Mouse (Mus musculus) embryo, embryonic 10 days (tissue): ENCODE measurements around the gene Coa7.

Source experiments
- DNase-seq: peaks from one replicate; pipeline ENCODE4 v3.0.0-alpha.2; 2015; ENCODE audit warnings: low spot score

Coa7 gene

GRCm38 (mm10) chr4:108327730-108328484, at the start of gene Coa7:
Gene Coa7 (plus strand): TSS chr4:108328140.
- peak; percentile 99 for DNase-seq

- peak; percentile 46 for DNase-seq
These were observed 27.7 kb upstream of the Coa7 start for GRCm38 (mm10) chr4:108300266-108300665.

GRCm38 (mm10) chr4:108300670-108301373, 27.1 kb upstream of the Coa7 start, which contains the start of gene Zyg11b:
Gene Zyg11b (minus strand): TSS chr4:108301096.
- peak; percentile 94 for DNase-seq

GRCm38 (mm10) chr4:108302296-108302890, 25.5 kb upstream of the Coa7 start:
- no peak for DNase-seq

- DNase-seq = no peak
These were observed 17.2 kb upstream of the Coa7 start for GRCm38 (mm10) chr4:108310706-108311105.

GRCm38 (mm10) chr4:108314041-108314440, 13.9 kb upstream of the Coa7 start:
- no peak for DNase-seq

- no peak for DNase-seq
These were observed 10.0 kb upstream of the Coa7 start for GRCm38 (mm10) chr4:108317656-108318605.

GRCm38 (mm10) chr4:108318649-108319615, 9.0 kb upstream of the Coa7 start:
- DNase-seq = no peak

GRCm38 (mm10) chr4:108319747-108320146, 8.2 kb upstream of the Coa7 start:
- DNase-seq = no peak

- no peak for DNase-seq
These were observed 7.1 kb upstream of the Coa7 start for GRCm38 (mm10) chr4:108320627-108321380.

GRCm38 (mm10) chr4:108323588-108323987, 4.4 kb upstream of the Coa7 start:
- no peak for DNase-seq

GRCm38 (mm10) chr4:108327071-108327579, 815 bp upstream of the Coa7 start:
- DNase-seq = peak; percentile 53

- DNase-seq = no peak
These were observed 1.9 kb downstream of the Coa7 start for GRCm38 (mm10) chr4:108329840-108330239.

GRCm38 (mm10) chr4:108332041-108332440, 4.1 kb downstream of the Coa7 start:
- no peak for DNase-seq

GRCm38 (mm10) chr4:108335413-108335812, 7.5 kb downstream of the Coa7 start:
- no peak for DNase-seq

- no peak for DNase-seq
These were observed 8.8 kb downstream of the Coa7 start for GRCm38 (mm10) chr4:108336765-108337164.

- DNase-seq = no peak
These were observed 9.9 kb downstream of the Coa7 start for GRCm38 (mm10) chr4:108337817-108338216.

GRCm38 (mm10) chr4:108338321-108338733, 10.4 kb downstream of the Coa7 start:
- DNase-seq = no peak

GRCm38 (mm10) chr4:108338811-108339210, 10.9 kb downstream of the Coa7 start:
- DNase-seq = no peak

- peak; percentile 87 for DNase-seq
These were observed 11.3 kb downstream of the Coa7 start for GRCm38 (mm10) chr4:108339277-108339690.
